Mouse (Mus musculus) forebrain, embryonic 11.5 days (tissue): Measurements from ENCODE around the gene 3110040M04Rik. TPM values are rescaled to one million over a fixed set of nuclear protein-coding genes. Genes with fewer than 3 reads are reported as not detected.
"Not testable (repeated sequence)": the region's sequence is repeated elsewhere in the genome, so short reads cannot be mapped to it uniquely, and the experiment has no call there.

ENCODE experiments used
- ATAC-seq: fragments of 200-750 bp; cut with Nextera tagmentation; replicated peaks from 2 replicates; pipeline ENCODE4 v1.8.0; 2017; ENCODE audit warnings: moderate TSS enrichment; ENCODE audit not compliant: low FRiP score
- DNase-seq: peaks from one replicate; pipeline ENCODE4 v3.0.0-alpha.2; 2017; ENCODE audit warnings: low spot score
- H3K27ac ChIP-seq: fragments of 300-500 bp; sonication (generic); 2 replicates; pipeline ENCODE4 v1.5.1; 2014; ENCODE audit warnings: low read depth, low read length
- H3K27me3 ChIP-seq: fragments of 300-500 bp; sonication (generic); 2 replicates; pipeline ENCODE4 v1.6.1; 2014; ENCODE audit warnings: mild to moderate bottlenecking, low read length, mixed read lengths; ENCODE audit not compliant: control insufficient read depth, insufficient read depth
- H3K36me3 ChIP-seq: fragments of 300-500 bp; sonication (generic); 2 replicates; pipeline ENCODE4 v1.6.1; 2014; ENCODE audit warnings: mild to moderate bottlenecking, low read length, moderate library complexity, mixed read lengths; ENCODE audit not compliant: control insufficient read depth, insufficient read depth
- H3K4me1 ChIP-seq: fragments of 300-500 bp; sonication (generic); replicated peaks from 2 replicates; pipeline ENCODE4 v1.6.1; 2014; ENCODE audit warnings: low read length, mixed read lengths; ENCODE audit not compliant: control insufficient read depth, insufficient read depth
- H3K4me2 ChIP-seq: fragments of 300-500 bp; sonication (generic); 2 replicates; pipeline ENCODE4 v1.6.1; 2014; ENCODE audit warnings: low read depth, mild to moderate bottlenecking, low read length, moderate library complexity, mixed read lengths; ENCODE audit not compliant: severe bottlenecking
- H3K4me3 ChIP-seq: fragments of 300-500 bp; sonication (generic); 2 replicates; pipeline ENCODE4 v1.5.1; 2014; ENCODE audit warnings: low read depth, low read length
- H3K9ac ChIP-seq: fragments of 300-500 bp; sonication (generic); 2 replicates; pipeline ENCODE4 v1.6.1; 2014; ENCODE audit warnings: low read length
- H3K9me3 ChIP-seq: fragments of 300-500 bp; sonication (generic); 2 replicates; pipeline ENCODE4 v1.6.1; 2016; ENCODE audit warnings: low read length, mixed read lengths; ENCODE audit not compliant: control insufficient read depth
- WGBS: fragments of 180-500 bp; shearing (Covaris S2); extraction: QIAGEN DNeasy Blood & Tissue Kit; methylation state at CpG from one replicate; pipeline ENCODE4 v1.1.7; 2014; 5-methylcytosine and 5-hydroxymethylcytosine counted together
- polyA plus RNA-seq: library from polyadenylated mRNA; unstranded; fragments of >200 nt; fragmentation: Nextera tagmentation; extraction: Ambion mirVana; gene quantifications from 2 replicates; pipeline ENCODE4 v1.2.1, GENCODE M21; 2014

The 3110040M04Rik gene
- polyA plus RNA-seq, 1 experiment from 2014 or later, result not detected

GRCm38 (mm10) chr1:151182266-151182665 is 21.7 kb upstream of the 3110040M04Rik start, which contains the start of gene Gm47985:
TSS of gene Gm47985 (plus strand) at chr1:151182537.
- H3K27ac ChIP-seq, H3K36me3 ChIP-seq, H3K9ac ChIP-seq, H3K4me1 ChIP-seq, H3K4me3 ChIP-seq, H3K4me2 ChIP-seq, ATAC-seq, H3K9me3 ChIP-seq, DNase-seq, H3K27me3 ChIP-seq: not testable (repeated sequence)
- WGBS, result no CpG with 5 or more reads among the region's 7 CpGs

GRCm38 (mm10) chr1:151186186-151186585 is 17.7 kb upstream of the 3110040M04Rik start:
- H3K27ac ChIP-seq, ATAC-seq, H3K4me2 ChIP-seq, H3K9ac ChIP-seq, H3K4me3 ChIP-seq, H3K4me1 ChIP-seq, H3K27me3 ChIP-seq, DNase-seq, H3K9me3 ChIP-seq, H3K36me3 ChIP-seq: not testable (repeated sequence)
- 80% methylated on average over 3 of the region's 3 CpGs for WGBS

- not testable (repeated sequence) for H3K36me3 ChIP-seq, H3K27ac ChIP-seq, H3K4me1 ChIP-seq, H3K9ac ChIP-seq, DNase-seq, H3K4me2 ChIP-seq, ATAC-seq, H3K9me3 ChIP-seq, H3K4me3 ChIP-seq, H3K27me3 ChIP-seq
- 86% methylated on average over 4 of the region's 4 CpGs for WGBS
These were observed 17.0 kb upstream of the 3110040M04Rik start for GRCm38 (mm10) chr1:151186879-151187424.

GRCm38 (mm10) chr1:151188469-151188868 is 15.5 kb upstream of the 3110040M04Rik start:
- no peaks in the 10 kb centered on the region for H3K9me3 ChIP-seq
- H3K9ac ChIP-seq, result no peak overlapping the region
- no peaks in the 10 kb centered on the region for H3K4me1 ChIP-seq
- H3K27me3 ChIP-seq, result no peaks in the 10 kb centered on the region
- WGBS, result 87% methylated on average over 4 of the region's 4 CpGs
- H3K4me3 ChIP-seq, result no peak overlapping the region
- DNase-seq (no peak), ATAC-seq (no peak)
- H3K4me2 ChIP-seq, result no peak overlapping the region
- H3K27ac ChIP-seq, result no peak overlapping the region
- no peaks in the 10 kb centered on the region for H3K36me3 ChIP-seq

GRCm38 (mm10) chr1:151192075-151192474 is 11.8 kb upstream of the 3110040M04Rik start, which contains the start of gene Gm8947:
TSS of gene Gm8947 (plus strand) at chr1:151192376.
- ATAC-seq, H3K9me3 ChIP-seq, H3K4me1 ChIP-seq, H3K4me3 ChIP-seq, DNase-seq, H3K9ac ChIP-seq, H3K4me2 ChIP-seq, H3K27ac ChIP-seq, H3K27me3 ChIP-seq, H3K36me3 ChIP-seq: not testable (repeated sequence)
- WGBS, result no CpG with 5 or more reads among the region's 7 CpGs

GRCm38 (mm10) chr1:151192739-151193138 is 11.2 kb upstream of the 3110040M04Rik start:
- H3K36me3 ChIP-seq, DNase-seq, H3K4me2 ChIP-seq, H3K4me3 ChIP-seq, H3K4me1 ChIP-seq, H3K27ac ChIP-seq, ATAC-seq, H3K9me3 ChIP-seq, H3K9ac ChIP-seq, H3K27me3 ChIP-seq: not testable (repeated sequence)
- 95% methylated on average over 14 of the region's 15 CpGs for whole genome bisulfite sequencing

- ATAC-seq, H3K4me2 ChIP-seq, H3K4me1 ChIP-seq, H3K4me3 ChIP-seq, DNase-seq, H3K9ac ChIP-seq, H3K36me3 ChIP-seq, H3K27me3 ChIP-seq, H3K9me3 ChIP-seq, H3K27ac ChIP-seq: not testable (repeated sequence)
- 57% methylated on average over 4 of the region's 4 CpGs for WGBS
These were observed 7.9 kb upstream of the 3110040M04Rik start for GRCm38 (mm10) chr1:151195986-151196385.

- WGBS, result 83% methylated on average over 3 of the region's 3 CpGs
- not testable (repeated sequence) for H3K4me3 ChIP-seq, H3K9ac ChIP-seq, DNase-seq, H3K9me3 ChIP-seq, H3K4me2 ChIP-seq, H3K27me3 ChIP-seq, H3K36me3 ChIP-seq, H3K27ac ChIP-seq, H3K4me1 ChIP-seq, ATAC-seq
These were observed 7.2 kb upstream of the 3110040M04Rik start for GRCm38 (mm10) chr1:151196690-151197089.

GRCm38 (mm10) chr1:151198120-151198519 is 5.8 kb upstream of the 3110040M04Rik start, which contains the start of gene Gm47995:
TSS of gene Gm47995 (plus strand) at chr1:151198448.
- 90% methylated on average over 2 of the region's 4 CpGs for WGBS

More at GRCm38 (mm10) chr1:151198120-151198519, 5.8 kb upstream of the 3110040M04Rik start, which contains the start of gene Gm47995:
- not testable (repeated sequence) for DNase-seq, H3K4me3 ChIP-seq, H3K9ac ChIP-seq, H3K4me2 ChIP-seq, H3K27me3 ChIP-seq, H3K9me3 ChIP-seq, H3K4me1 ChIP-seq, ATAC-seq, H3K27ac ChIP-seq, H3K36me3 ChIP-seq
